Mouse (Mus musculus): ENCODE data around the gene Lrsam1.

Gene Lrsam1

GRCm38 (mm10) chr2:32926330-32927075, 34.9 kb downstream of the Lrsam1 start:
- no peak for DNase-seq (ENCODE audit: inconsistent ontology term)

DNA sequence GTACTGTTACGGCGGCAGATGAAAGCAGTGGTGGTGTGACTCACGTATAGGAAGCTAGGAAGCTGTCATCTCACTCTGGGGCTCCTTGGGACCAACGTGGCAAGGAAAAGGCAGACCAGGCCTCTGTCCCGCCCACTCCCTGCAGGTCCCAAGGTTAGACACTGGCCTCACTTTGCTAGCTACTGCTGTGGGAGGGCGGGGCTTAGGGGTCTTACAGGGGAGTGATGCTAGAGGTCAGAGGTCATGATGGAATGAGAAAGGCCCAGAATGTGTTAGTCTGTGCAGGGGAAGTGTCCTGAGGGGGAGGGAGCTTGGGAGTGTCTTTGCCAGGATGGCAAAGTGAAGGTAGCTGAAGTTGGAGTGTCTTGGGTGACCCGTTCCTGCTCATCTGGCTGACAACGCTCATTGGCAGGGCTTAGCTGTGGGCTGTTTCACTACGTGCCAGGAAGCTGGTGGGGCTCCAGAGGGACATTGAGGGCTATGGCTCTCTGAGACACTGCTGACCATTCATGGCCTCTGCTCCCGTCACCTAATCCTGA, 37.0 kb downstream of the Lrsam1 start:
- DNase-seq (ENCODE audit: inconsistent ontology term) = no peak

DNA sequence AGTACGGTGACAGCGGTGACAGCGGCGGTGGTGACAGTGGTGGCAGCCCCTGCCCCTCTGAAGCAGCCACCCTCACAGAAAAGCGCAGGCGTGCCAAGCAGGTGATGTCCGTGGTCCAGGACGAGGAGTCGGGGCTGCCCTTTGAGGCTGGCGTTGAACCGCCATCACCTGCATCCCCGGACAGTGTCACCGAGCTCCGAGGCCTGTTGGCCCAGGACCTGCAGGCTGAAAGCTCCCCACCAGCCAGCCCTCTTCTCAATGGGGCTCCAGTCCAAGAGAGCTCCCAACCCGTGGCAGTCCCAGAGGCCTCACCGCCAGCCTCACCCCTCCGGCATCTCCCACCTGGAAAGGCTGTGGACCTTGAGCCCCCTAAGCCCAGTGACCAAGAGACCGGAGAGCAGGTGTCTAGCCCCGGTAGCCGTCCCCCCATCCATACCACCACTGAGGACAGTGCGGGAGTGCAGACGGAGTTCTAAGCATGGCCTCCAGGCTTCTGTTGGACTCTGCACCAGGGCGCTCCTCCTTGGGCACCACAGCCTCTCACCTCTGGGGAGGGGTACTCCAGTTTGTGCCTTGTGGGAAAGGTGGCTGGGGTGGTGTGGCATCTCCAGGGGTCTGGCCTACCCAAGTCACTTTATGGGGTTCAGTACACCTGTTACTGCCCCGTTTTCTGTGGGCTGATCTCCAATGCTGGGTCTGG, 37.7 kb downstream of the Lrsam1 start:
- DNase-seq (ENCODE audit: inconsistent ontology term) = no peak

GRCm38 (mm10) chr2:32922564-32922963, 38.9 kb downstream of the Lrsam1 start:
- DNase-seq (ENCODE audit: inconsistent ontology term) = no peak

DNA sequence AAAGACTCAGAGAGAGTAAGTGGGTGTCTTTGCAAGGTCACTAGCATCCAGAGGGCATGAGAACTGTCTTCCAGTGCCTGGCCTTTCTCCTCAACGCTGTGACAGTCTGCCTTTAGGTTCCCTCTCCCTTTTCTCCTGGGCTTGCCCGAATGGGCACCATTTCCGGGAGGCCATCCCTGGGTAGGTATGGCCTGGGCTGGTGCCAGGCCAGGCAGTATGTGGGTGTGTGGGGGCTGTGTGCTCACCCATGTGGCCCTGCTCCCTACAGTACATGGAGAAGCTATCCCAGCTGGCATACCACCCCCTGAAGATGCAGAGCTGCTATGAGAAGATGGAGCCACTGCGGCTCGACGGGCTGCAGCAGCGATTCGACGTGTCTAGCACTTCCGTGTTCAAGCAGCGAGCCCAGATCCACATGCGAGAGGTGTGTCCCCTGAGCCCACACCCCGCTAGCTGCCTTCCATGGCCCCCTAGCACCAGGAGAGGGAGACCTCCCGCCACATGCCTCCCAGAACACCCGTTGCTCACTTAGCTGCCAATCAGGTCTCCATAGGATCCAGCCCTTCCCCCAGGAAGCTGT, 39.5 kb downstream of the Lrsam1 start:
- no peak for DNase-seq (ENCODE audit: inconsistent ontology term)

- DNase-seq (ENCODE audit: inconsistent ontology term) = no peak
These were observed 40.2 kb downstream of the Lrsam1 start for GRCm38 (mm10) chr2:32921235-32921634.

DNA sequence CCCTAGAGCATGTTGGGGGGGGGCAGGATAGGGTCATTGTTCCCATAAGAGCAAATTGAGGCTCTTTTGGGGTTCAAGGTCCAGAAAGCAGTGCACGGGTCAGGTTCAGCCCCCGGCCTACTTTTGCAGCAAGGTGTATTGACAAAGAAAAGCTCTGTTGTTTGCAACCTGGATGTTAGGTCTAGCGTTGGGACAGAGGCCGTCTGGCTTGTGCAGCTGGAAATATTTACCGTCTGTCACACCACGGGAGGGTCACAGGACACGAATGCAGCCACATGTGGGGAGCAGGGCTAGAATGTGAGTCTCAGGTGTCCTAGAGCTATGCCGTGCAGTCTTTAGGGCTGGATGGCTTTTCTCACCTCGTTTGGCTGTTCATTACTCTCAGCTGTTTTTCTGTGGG, 43.0 kb downstream of the Lrsam1 start:
- DNase-seq (ENCODE audit: inconsistent ontology term) = no peak

DNA sequence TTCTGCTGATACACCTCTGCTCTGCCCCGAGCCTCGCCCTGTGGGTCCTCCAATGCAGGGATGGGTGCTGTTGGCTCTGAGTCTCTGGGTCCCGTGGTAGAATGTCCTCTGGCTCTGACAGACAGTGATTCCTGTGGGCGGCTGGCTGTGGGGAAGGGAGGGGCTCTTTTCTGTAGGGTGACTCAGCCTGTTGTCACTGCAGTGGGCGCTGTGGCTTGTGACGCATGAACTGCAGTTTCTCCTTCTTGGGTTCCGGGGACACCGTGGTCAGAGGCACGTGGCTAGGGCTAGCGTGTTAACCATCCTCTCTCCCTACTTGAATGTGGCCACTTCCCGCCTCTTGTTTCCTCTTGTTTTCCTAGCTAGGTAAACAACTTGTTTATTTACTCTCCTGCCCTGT, 43.9 kb downstream of the Lrsam1 start:
- peak; percentile 92 for DNase-seq (ENCODE audit: inconsistent ontology term)

DNA sequence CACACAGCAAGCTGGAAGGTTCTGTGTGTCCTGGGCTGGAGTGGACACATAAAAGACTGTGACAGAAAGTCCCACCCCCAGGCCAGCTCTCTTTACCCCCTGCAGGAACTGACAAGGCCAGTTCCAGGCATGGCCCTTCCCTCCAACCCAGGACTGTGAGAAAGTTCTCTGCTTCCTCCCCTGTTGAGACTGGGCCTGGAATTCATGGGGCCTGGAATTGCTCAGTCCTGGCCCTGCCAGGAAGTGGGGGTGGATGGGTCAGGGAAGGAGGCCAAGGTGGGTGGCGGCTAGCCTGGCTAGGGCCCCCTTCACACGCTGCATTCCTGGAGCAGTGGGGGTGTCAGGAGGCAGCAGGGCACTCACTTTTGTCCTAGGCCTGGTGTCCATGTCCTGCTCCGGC, 46.5 kb downstream of the Lrsam1 start:
- DNase-seq (ENCODE audit: inconsistent ontology term) = peak; percentile 98

- DNase-seq (ENCODE audit: inconsistent ontology term) = peak; percentile 74
These were observed 47.1 kb downstream of the Lrsam1 start for GRCm38 (mm10) chr2:32914362-32914761.

DNA sequence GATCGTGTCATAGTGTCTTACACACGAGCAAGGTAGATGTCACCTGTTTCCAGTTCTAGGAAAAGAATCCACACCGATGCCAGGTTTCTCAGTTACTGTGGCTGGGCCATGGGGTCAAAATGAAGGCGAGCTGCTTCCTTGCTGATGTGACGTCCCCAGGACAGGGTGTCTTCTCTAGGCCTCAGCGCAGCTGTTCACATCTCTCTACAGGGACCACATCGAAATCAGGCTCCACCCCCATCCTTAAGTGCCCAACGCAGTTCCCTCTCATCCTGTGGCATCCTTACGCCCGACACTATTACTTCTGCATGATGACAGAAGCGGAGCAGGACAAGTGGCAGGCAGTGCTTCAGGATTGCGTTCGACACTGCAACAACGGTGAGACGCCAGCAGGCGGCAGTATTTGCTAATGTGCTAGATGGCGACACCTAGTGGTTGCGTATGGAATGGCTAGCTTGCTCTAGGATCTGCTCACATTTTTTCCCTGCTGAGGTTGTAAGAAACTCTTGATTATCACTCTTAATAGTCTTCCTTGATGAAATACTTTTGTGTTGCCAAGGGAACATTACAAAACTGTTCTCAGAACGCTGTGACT, 49.1 kb downstream of the Lrsam1 start:
- DNase-seq (ENCODE audit: inconsistent ontology term) = peak; percentile 80

DNA sequence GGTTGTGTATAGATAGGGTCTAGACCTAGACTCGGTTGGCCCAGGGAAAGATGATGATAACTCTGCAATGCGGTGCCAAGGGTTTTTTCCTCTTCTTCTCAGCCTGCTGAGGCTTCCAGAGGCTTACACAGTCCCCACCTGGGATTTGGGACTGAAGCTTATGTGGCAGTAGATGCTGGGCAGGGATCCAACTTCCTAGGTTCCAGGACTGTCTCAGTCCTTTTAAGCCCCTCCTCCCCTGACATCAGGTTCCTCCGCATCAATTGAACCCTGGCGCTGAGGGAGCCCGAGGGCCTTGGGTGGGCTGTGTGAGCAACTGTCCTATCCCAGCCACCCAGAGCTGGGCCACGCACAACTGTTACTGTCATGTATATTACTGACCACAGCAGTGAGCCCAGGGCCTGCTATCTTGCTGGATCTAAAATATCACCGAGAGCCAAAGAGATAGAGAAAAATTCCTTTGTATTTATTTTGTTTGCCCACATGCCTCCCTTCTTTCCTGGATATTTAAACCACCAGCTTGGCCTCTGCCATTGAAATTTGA, 49.7 kb downstream of the Lrsam1 start:
- DNase-seq (ENCODE audit: inconsistent ontology term) = no peak

GRCm38 (mm10) chr2:32908796-32909195, 52.6 kb downstream of the Lrsam1 start:
- DNase-seq (ENCODE audit: inconsistent ontology term) = no peak

DNA sequence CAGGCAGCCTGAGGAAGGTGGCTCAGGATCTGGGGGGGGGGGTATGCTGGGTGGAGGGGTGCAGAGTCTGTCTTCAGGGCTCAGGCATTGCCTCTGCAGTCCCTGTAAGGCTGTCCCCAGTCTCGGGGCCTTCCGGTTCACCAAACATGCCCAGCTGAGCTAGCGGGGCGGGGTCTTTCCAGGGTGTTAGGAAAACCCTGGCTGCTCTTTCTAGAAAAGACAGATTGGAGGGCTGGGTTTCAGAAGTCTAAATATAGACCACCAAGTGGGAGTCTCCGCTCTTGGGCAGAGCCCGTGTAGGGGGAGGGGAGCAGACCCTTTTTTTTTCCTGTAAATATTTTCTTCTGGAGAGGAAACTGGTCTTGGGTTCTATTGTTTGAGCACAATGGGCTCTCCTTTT, 53.1 kb downstream of the Lrsam1 start:
- DNase-seq (ENCODE audit: inconsistent ontology term) = peak; percentile 48

GRCm38 (mm10) chr2:32907442-32907841, 54.0 kb downstream of the Lrsam1 start:
- DNase-seq (ENCODE audit: inconsistent ontology term) = peak; percentile 56

- DNase-seq (ENCODE audit: inconsistent ontology term) = no peak
These were observed 56.1 kb downstream of the Lrsam1 start for GRCm38 (mm10) chr2:32905297-32905696.

- no peak for DNase-seq (ENCODE audit: inconsistent ontology term)
These were observed 56.8 kb downstream of the Lrsam1 start for GRCm38 (mm10) chr2:32904637-32905036.

- peak; percentile 49 for DNase-seq (ENCODE audit: inconsistent ontology term)
These were observed 57.9 kb downstream of the Lrsam1 start for GRCm38 (mm10) chr2:32903470-32903869.

GRCm38 (mm10) chr2:32902126-32902525, 59.3 kb downstream of the Lrsam1 start:
- DNase-seq (ENCODE audit: inconsistent ontology term) = no peak

DNA sequence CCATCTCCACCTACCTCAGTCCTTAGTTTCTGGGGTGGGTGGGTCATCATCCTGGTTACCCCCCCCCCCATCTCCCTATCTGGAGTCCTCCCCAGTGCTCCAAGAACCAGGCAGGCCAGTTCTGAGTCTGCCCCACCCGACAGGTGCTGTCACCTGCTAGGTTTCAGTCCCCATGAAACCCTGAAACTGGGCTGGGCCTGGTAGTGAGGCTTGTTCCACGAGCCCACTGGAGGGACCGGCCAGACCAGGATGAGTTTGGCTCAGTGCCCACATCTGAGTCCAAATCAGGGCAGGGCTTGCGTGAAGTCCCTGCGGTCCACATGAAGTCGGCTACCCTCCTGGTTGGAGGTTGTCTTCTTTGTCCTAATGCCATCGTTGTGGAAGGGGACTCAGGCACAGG, 62.4 kb downstream of the Lrsam1 start:
- no peak for DNase-seq (ENCODE audit: inconsistent ontology term)

DNA sequence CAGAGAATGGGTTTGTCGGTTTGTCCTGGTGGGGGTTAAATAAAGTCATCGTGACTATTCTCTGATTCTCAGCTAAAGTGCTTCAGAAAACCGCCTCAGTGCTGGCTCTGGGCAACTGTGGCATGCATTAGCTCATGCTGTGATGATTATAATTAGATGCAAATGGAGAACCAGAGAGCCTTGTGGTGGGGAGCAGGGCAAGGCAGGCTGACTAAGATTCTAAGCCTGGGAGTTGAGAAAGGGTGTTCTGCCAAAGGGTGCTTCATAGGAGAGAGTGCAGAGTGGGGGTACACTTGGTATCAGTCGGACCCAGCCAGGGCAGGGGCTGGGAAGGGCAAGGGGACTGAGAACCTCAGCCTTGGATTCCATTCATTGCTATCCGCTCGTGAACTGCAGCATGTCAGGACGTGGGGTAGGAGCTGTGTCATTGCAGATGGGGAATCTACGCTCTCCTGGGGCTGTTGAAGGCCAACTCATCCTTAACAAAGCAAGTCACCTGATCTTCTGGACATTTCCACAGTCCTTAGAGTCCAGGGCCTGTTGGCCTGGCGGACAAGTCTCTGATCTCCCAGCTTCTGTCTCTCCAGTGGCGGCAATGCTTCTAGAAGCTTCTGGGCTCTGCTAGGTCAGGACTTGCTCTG, 64.8 kb downstream of the Lrsam1 start:
- peak; percentile 83 for DNase-seq (ENCODE audit: inconsistent ontology term)
